Mouse (Mus musculus): ENCODE results near the gene Rufy2.

DNA sequence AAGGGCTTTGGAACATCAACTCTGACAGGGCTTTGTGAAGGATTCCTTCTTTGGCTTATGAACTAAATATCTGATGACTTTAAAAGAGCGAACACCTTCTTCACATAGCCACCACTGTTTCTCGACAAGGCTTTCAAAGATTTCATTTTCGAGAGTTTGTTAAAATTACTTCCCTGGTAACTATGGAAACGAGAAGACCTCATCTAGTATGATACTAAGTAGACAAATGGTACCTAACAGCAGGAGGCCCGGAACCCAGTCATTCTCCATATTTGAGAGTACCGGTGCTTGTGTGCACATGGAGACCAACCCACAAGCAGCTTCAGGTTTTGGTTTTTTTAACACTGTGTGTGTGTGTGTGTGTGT lies 46.8 kb downstream of the Rufy2 start:
- TF ChIP-seq USF1 (IDR thresholded peaks at IDR 0.05; ENCODE audit: low read depth), result no peak
- no peak for TF ChIP-seq POLR2A (IDR thresholded peaks at IDR 0.05; ENCODE audit: insufficient read length, low read depth)
- no peak for TF ChIP-seq TCF3 (IDR thresholded peaks at IDR 0.05; ENCODE audit: insufficient read length, low read depth)
- TF ChIP-seq MYOG (IDR thresholded peaks at IDR 0.05; ENCODE audit: control insufficient read depth in 1 of 3, insufficient read depth in 1 of 3, insufficient read length in 2 of 3, low read depth in 2 of 3), result no peak
- TF ChIP-seq REST (IDR thresholded peaks at IDR 0.05; ENCODE audit: insufficient read depth, insufficient read length), result no peak
- no peak for TF ChIP-seq MYOD1 (IDR thresholded peaks at IDR 0.05; ENCODE audit: control insufficient read depth in 1 of 3, insufficient read length in 2 of 3, low read depth in 2 of 3)
- no peak for TF ChIP-seq TCF12 (IDR thresholded peaks at IDR 0.05; ENCODE audit: insufficient read depth, poor library complexity, severe bottlenecking)
- TF ChIP-seq MAX (IDR thresholded peaks at IDR 0.05; ENCODE audit: low read depth), result no peak
- TF ChIP-seq SRF (IDR thresholded peaks at IDR 0.05; ENCODE audit: control insufficient read depth, insufficient read length, low read depth), result no peak
